20 mouse cellular contexts compared by ENCODE assay signal in the genomic region with DNA sequence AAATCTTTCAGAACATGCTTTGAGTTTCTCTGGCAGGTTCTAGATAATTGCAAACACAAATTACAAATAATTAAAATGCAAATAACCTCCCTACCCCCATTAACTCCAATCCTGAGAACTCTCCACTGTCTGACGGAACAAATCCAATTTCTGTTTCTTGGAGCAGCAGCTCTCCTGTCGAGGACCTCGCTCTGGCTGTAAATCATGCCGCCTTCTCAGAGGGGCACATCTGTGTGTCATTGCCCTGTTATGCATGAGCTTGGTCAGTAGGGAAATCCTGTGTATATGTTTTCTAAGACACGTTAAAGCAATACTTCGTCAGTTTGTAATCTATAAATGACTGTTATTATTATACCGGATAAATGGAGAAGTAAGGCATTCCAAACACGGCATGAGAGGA. TPM values are rescaled to one million over a fixed set of nuclear protein-coding genes. Genes with fewer than 3 reads are reported as not detected.
DNase-seq lines count a peak whose midpoint lies in the region; ATAC-seq and TF ChIP-seq lines count a peak whose summit lies in the region.
"Had no signal": no experiment of that assay in that cellular context is flagged by ENCODE, and none has a peak within 500 bp of the region (broad histone marks: within the 10 kb centered on the region; RNA-seq: fewer than 3 reads in every experiment).

No protein-coding gene starts in this region.

- no peak for TF ChIP-seq CTCF in hindbrain, postnatal 0 days (IDR thresholded peaks at IDR 0.05; ENCODE audit: low read depth)

- peak overlapping the region; percentile 30; the same call in 1 of the 2 replicates for H3K27ac ChIP-seq in hindbrain, embryonic 12.5 days
- H3K27ac ChIP-seq in hindbrain, postnatal 0 days: no peak overlapping the region
- H3K27ac ChIP-seq in hindbrain, embryonic 15.5 days (replicated peaks): 0 out of 2 replicates have a peak overlapping the region, but pooled peaks have one; percentile 13
- H3K27ac ChIP-seq in hindbrain, embryonic 16.5 days (ENCODE audit: low read depth, low read length): no peak overlapping the region
- H3K27ac ChIP-seq in neural tube, embryonic 14.5 days (ENCODE audit: low read depth, low read length): no peak overlapping the region
- H3K27ac ChIP-seq: forebrain, embryonic 10.5 days; forebrain, embryonic 13.5 days had no signal

- H3K4me1 ChIP-seq in hindbrain, embryonic 12.5 days: no peaks in the 10 kb centered on the region
- 0 out of 2 replicates have a peak, but pooled peaks cover 4% of the 10 kb centered on the region for H3K4me1 ChIP-seq in hindbrain, postnatal 0 days (ENCODE audit: insufficient read depth, low read length)
- H3K4me1 ChIP-seq in hindbrain, embryonic 15.5 days (replicated peaks): peaks cover 17% of the 10 kb centered on the region
- H3K4me1 ChIP-seq in hindbrain, embryonic 16.5 days (ENCODE audit: control insufficient read depth, insufficient read depth, low read depth, low read length): no peaks in the 10 kb centered on the region
- no peaks in the 10 kb centered on the region for H3K4me1 ChIP-seq in neural tube, embryonic 14.5 days (ENCODE audit: control insufficient read depth, insufficient read depth, low read length)

- no peak overlapping the region for H3K4me3 ChIP-seq in hindbrain, embryonic 12.5 days
- no peak overlapping the region for H3K4me3 ChIP-seq in hindbrain, postnatal 0 days (ENCODE audit: low read length)
- no peak overlapping the region for H3K4me3 ChIP-seq in hindbrain, embryonic 15.5 days
- no peak overlapping the region for H3K4me3 ChIP-seq in hindbrain, embryonic 16.5 days (ENCODE audit: low read length)
- no peak overlapping the region for H3K4me3 ChIP-seq in neural tube, embryonic 14.5 days (ENCODE audit: low read depth, low read length)
- H3K4me3 ChIP-seq: forebrain, embryonic 10.5 days; forebrain, embryonic 13.5 days had no signal

- DNase-seq in hindbrain, postnatal 0 days (ENCODE audit: low spot score): no peak
- peak; percentile 42 for DNase-seq in MN1 (ENCODE audit: low spot score)
- no peak for DNase-seq in cerebellum, postnatal 14 days
- DNase-seq: adrenal gland, postnatal 10 days; cerebellum, adult 11 months; cerebellum, adult 2 months; cerebellum, adult 9-11 months; gastrocnemius, postnatal 14 days; heart, adult 11 months had no signal

- no peaks in the 10 kb centered on the region for H3K9me3 ChIP-seq in hindbrain, embryonic 12.5 days (replicated peaks)
- H3K9me3 ChIP-seq in hindbrain, postnatal 0 days (ENCODE audit: low read length): no peaks in the 10 kb centered on the region
- no peaks in the 10 kb centered on the region for H3K9me3 ChIP-seq in hindbrain, embryonic 15.5 days
- no peaks in the 10 kb centered on the region for H3K9me3 ChIP-seq in hindbrain, embryonic 16.5 days (ENCODE audit: control insufficient read depth, low read length)
- no peaks in the 10 kb centered on the region for H3K9me3 ChIP-seq in neural tube, embryonic 14.5 days (ENCODE audit: control insufficient read depth, low read length)
- H3K9me3 ChIP-seq: forebrain, embryonic 10.5 days; forebrain, embryonic 13.5 days had no signal

- H3K9ac ChIP-seq in hindbrain, embryonic 12.5 days: no peak overlapping the region
- no peak overlapping the region for H3K9ac ChIP-seq in hindbrain, postnatal 0 days (replicated peaks; ENCODE audit: low read length)
- H3K9ac ChIP-seq in hindbrain, embryonic 15.5 days: no peak overlapping the region
- no peak overlapping the region for H3K9ac ChIP-seq in hindbrain, embryonic 16.5 days (ENCODE audit: low read depth, low read length)
- no peak overlapping the region for H3K9ac ChIP-seq in neural tube, embryonic 14.5 days (replicated peaks; ENCODE audit: low read depth, low read length)
- H3K9ac ChIP-seq: forebrain, embryonic 13.5 days had no signal

- H3K36me3 ChIP-seq in hindbrain, embryonic 12.5 days: no peaks in the 10 kb centered on the region
- no peaks in the 10 kb centered on the region for H3K36me3 ChIP-seq in hindbrain, postnatal 0 days (ENCODE audit: insufficient read depth, low read length)
- no peaks in the 10 kb centered on the region for H3K36me3 ChIP-seq in hindbrain, embryonic 15.5 days
- H3K36me3 ChIP-seq in hindbrain, embryonic 16.5 days (ENCODE audit: control insufficient read depth, insufficient read depth, low read length): no peaks in the 10 kb centered on the region
- H3K36me3 ChIP-seq in neural tube, embryonic 14.5 days (ENCODE audit: control insufficient read depth, insufficient read depth, low read length): no peaks in the 10 kb centered on the region
- H3K36me3 ChIP-seq: forebrain, embryonic 10.5 days had no signal

- WGBS in hindbrain, embryonic 12.5 days: 61% methylated on average over 8 of the region's 8 CpGs
- WGBS in hindbrain, postnatal 0 days: 43% methylated on average over 8 of the region's 8 CpGs
- 44% methylated on average over 8 of the region's 8 CpGs for WGBS in hindbrain, embryonic 15.5 days
- WGBS in hindbrain, embryonic 16.5 days: 42% methylated on average over 8 of the region's 8 CpGs
- WGBS in neural tube, embryonic 14.5 days: 30% methylated on average over 8 of the region's 8 CpGs

- no peak overlapping the region for H3K4me2 ChIP-seq in hindbrain, embryonic 12.5 days (replicated peaks)
- no peak overlapping the region for H3K4me2 ChIP-seq in hindbrain, postnatal 0 days (ENCODE audit: low read depth, low read length)
- H3K4me2 ChIP-seq in hindbrain, embryonic 15.5 days: no peak overlapping the region
- H3K4me2 ChIP-seq in hindbrain, embryonic 16.5 days (ENCODE audit: low read length): no peak overlapping the region
- H3K4me2 ChIP-seq in neural tube, embryonic 14.5 days (ENCODE audit: low read depth, low read length): no peak overlapping the region
- H3K4me2 ChIP-seq: forebrain, embryonic 13.5 days; heart, embryonic 11.5 days had no signal

- peak; percentile 44; the same call in 1 of the 2 replicates for ATAC-seq in hindbrain, embryonic 12.5 days (ENCODE audit: low FRiP score)
- ATAC-seq in hindbrain, postnatal 0 days: no peak
- ATAC-seq in hindbrain, embryonic 15.5 days (ENCODE audit: low FRiP score, low read depth): no peak
- ATAC-seq in hindbrain, embryonic 16.5 days: no peak
- ATAC-seq in neural tube, embryonic 14.5 days (ENCODE audit: low read depth): peak; percentile 76; the same call in 1 of the 2 replicates
- ATAC-seq: forebrain, embryonic 13.5 days; forebrain, embryonic 16.5 days; inflammation-experienced regulatory T-cells, adult 6 months; intestine, embryonic 16.5 days; Patski had no signal

- H3K27me3 ChIP-seq in hindbrain, embryonic 12.5 days: no peaks in the 10 kb centered on the region
- H3K27me3 ChIP-seq in hindbrain, postnatal 0 days (ENCODE audit: insufficient read depth, low read length): no peaks in the 10 kb centered on the region
- H3K27me3 ChIP-seq in hindbrain, embryonic 15.5 days: no peaks in the 10 kb centered on the region
- no peaks in the 10 kb centered on the region for H3K27me3 ChIP-seq in hindbrain, embryonic 16.5 days (replicated peaks; ENCODE audit: control insufficient read depth, insufficient read depth, low read length)
- no peaks in the 10 kb centered on the region for H3K27me3 ChIP-seq in neural tube, embryonic 14.5 days (ENCODE audit: control insufficient read depth, insufficient read depth, low read length)
- H3K27me3 ChIP-seq: Patski had no signal

RNA-seq across cellular contexts. Expression of a gene that starts 35.3 kb away (rescaled TPM):
- 21.9 and 22.0 TPM in 2 replicates for polyA plus RNA-seq in hindbrain, embryonic 12.5 days (2016; fragmentation: Nextera tagmentation; extraction: Ambion mirVana)
- total RNA-seq in hindbrain, postnatal 0 days (2014; rRNA removed): 29.6 and 38.9 TPM in 2 replicates
- polyA plus RNA-seq in hindbrain, postnatal 0 days (2015; fragmentation: Nextera tagmentation; extraction: Ambion mirVana): 11.9 and 12.0 TPM in 2 replicates
- polyA plus RNA-seq in hindbrain, embryonic 15.5 days (2015; fragmentation: Nextera tagmentation; extraction: Ambion mirVana): 15.0 and 15.6 TPM in 2 replicates
- 12.8 and 14.4 TPM in 2 replicates for polyA plus RNA-seq in hindbrain, embryonic 16.5 days (2015; fragmentation: Nextera tagmentation; extraction: Ambion mirVana)
- polyA plus RNA-seq in neural tube, embryonic 14.5 days (2014; fragmentation: Nextera tagmentation; extraction: Ambion mirVana): 20.9 and 21.0 TPM in 2 replicates

Comparison
In these comparisons a context has a peak if more than half of its experiments do, and no peak if none do; other contexts are left out.
1. ATAC-seq: peak in hindbrain, embryonic 12.5 days (single experiment) and neural tube, embryonic 14.5 days (single experiment); none in hindbrain, postnatal 0 days (single experiment), hindbrain, embryonic 15.5 days (single experiment) and hindbrain, embryonic 16.5 days (single experiment).
2. H3K27ac ChIP-seq: peak in hindbrain, embryonic 12.5 days (single experiment) and hindbrain, embryonic 15.5 days (single experiment); none in hindbrain, postnatal 0 days (single experiment), hindbrain, embryonic 16.5 days (single experiment) and neural tube, embryonic 14.5 days (single experiment).